Mouse (Mus musculus): Measurements from ENCODE around the gene Pspn.

DNA sequence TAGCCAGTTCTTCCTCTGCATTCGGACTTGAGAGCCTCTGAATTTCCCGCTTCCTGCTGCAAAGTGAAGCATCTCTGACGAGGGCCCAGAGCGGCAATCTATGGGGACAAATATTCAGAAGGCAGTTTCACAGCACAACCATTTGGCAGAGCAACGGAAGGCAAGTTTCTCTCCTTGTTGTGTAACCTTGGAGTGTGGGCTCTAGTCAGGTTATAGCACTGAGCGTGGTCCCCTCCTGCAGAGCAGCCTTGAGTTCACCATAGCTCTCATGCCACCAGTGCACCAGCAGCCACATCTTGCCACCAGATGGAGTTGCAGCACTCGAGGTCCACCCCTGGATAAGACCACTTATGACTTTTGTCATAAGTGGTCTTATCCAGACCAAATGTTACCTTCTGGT lies 11.4 kb downstream of the Pspn start:
- TF ChIP-seq POLR2A (IDR thresholded peaks at IDR 0.05; ENCODE audit: low read depth, low read length): no peak
- TF ChIP-seq CTCF (IDR thresholded peaks at IDR 0.05; ENCODE audit: extremely low read depth, insufficient read depth, insufficient read length, insufficient replicate concordance): no peak

Measured in spleen, adult 2 months (tissue).